Mouse (Mus musculus): ENCODE results near the gene Otop3. TPM values are rescaled to one million over a fixed set of nuclear protein-coding genes. Genes with fewer than 3 reads are reported as not detected.

The Otop3 gene
- polyA plus RNA-seq, 1 experiment = not detected

- no peak overlapping the region for H3K27ac ChIP-seq (ENCODE audit: insufficient read depth, low read length)
- no peak overlapping the region for H3K4me3 ChIP-seq (ENCODE audit: insufficient read depth, low read length)
- no peak for TF ChIP-seq CTCF (IDR thresholded peaks at IDR 0.05; ENCODE audit: extremely low read depth, insufficient read depth, low read length)
- no peak for TF ChIP-seq POLR2A (IDR thresholded peaks at IDR 0.05; ENCODE audit: extremely low read depth, insufficient read depth, low read length)
- no peaks in the 10 kb centered on the region for H3K4me1 ChIP-seq (ENCODE audit: control insufficient read depth, insufficient read depth, low read length)
Measured at GRCm38 (mm10) chr11:115335223-115335622, 692 bp downstream of the Otop3 start.

- H3K27ac ChIP-seq (ENCODE audit: insufficient read depth, low read length) = no peak overlapping the region
- H3K4me1 ChIP-seq (ENCODE audit: control insufficient read depth, insufficient read depth, low read length) = no peaks in the 10 kb centered on the region
- TF ChIP-seq POLR2A (IDR thresholded peaks at IDR 0.05; ENCODE audit: extremely low read depth, insufficient read depth, low read length) (no peak), CTCF (IDR thresholded peaks at IDR 0.05; ENCODE audit: extremely low read depth, insufficient read depth, low read length) (no peak)
- H3K4me3 ChIP-seq (ENCODE audit: insufficient read depth, low read length) = no peak overlapping the region
Measured at GRCm38 (mm10) chr11:115336115-115336514, 1.6 kb downstream of the Otop3 start.

GRCm38 (mm10) chr11:115337350-115337749 lies 2.8 kb downstream of the Otop3 start:
- Histone ChIP-seq H3K27ac (ENCODE audit: insufficient read depth, low read length) (no peak overlapping the region), H3K4me1 (ENCODE audit: control insufficient read depth, insufficient read depth, low read length) (no peaks in the 10 kb centered on the region), H3K4me3 (ENCODE audit: insufficient read depth, low read length) (no peak overlapping the region)
- no peak for TF ChIP-seq CTCF (IDR thresholded peaks at IDR 0.05; ENCODE audit: extremely low read depth, insufficient read depth, low read length)
- no peak for TF ChIP-seq POLR2A (IDR thresholded peaks at IDR 0.05; ENCODE audit: extremely low read depth, insufficient read depth, low read length)

GRCm38 (mm10) chr11:115337826-115338225 lies 3.3 kb downstream of the Otop3 start:
- no peak overlapping the region for H3K4me3 ChIP-seq (ENCODE audit: insufficient read depth, low read length)
- no peaks in the 10 kb centered on the region for H3K4me1 ChIP-seq (ENCODE audit: control insufficient read depth, insufficient read depth, low read length)
- no peak for TF ChIP-seq CTCF (IDR thresholded peaks at IDR 0.05; ENCODE audit: extremely low read depth, insufficient read depth, low read length)
- TF ChIP-seq POLR2A (IDR thresholded peaks at IDR 0.05; ENCODE audit: extremely low read depth, insufficient read depth, low read length) = no peak
- H3K27ac ChIP-seq (ENCODE audit: insufficient read depth, low read length) = no peak overlapping the region

- no peak overlapping the region for H3K4me3 ChIP-seq (ENCODE audit: insufficient read depth, low read length)
- H3K4me1 ChIP-seq (ENCODE audit: control insufficient read depth, insufficient read depth, low read length) = no peaks in the 10 kb centered on the region; the same call in 1 of the 2 replicates
- TF ChIP-seq POLR2A (IDR thresholded peaks at IDR 0.05; ENCODE audit: extremely low read depth, insufficient read depth, low read length) = no peak
- no peak for TF ChIP-seq CTCF (IDR thresholded peaks at IDR 0.05; ENCODE audit: extremely low read depth, insufficient read depth, low read length)
- no peak overlapping the region for H3K27ac ChIP-seq (ENCODE audit: insufficient read depth, low read length)
Measured at GRCm38 (mm10) chr11:115341246-115341645, 6.7 kb downstream of the Otop3 start.

- Histone ChIP-seq H3K4me1 (ENCODE audit: control insufficient read depth, insufficient read depth, low read length) (no peaks in the 10 kb centered on the region; the same call in 1 of the 2 replicates), H3K27ac (ENCODE audit: insufficient read depth, low read length) (no peak overlapping the region), H3K4me3 (ENCODE audit: insufficient read depth, low read length) (no peak overlapping the region)
- TF ChIP-seq CTCF (IDR thresholded peaks at IDR 0.05; ENCODE audit: extremely low read depth, insufficient read depth, low read length) (no peak), POLR2A (IDR thresholded peaks at IDR 0.05; ENCODE audit: extremely low read depth, insufficient read depth, low read length) (no peak)
Measured at GRCm38 (mm10) chr11:115341866-115342265, 7.3 kb downstream of the Otop3 start.

- H3K4me1 ChIP-seq (ENCODE audit: control insufficient read depth, insufficient read depth, low read length) = no peaks in the 10 kb centered on the region; the same call in 1 of the 2 replicates
- H3K4me3 ChIP-seq (ENCODE audit: insufficient read depth, low read length) = no peak overlapping the region
- H3K27ac ChIP-seq (ENCODE audit: insufficient read depth, low read length) = no peak overlapping the region
- TF ChIP-seq CTCF (IDR thresholded peaks at IDR 0.05; ENCODE audit: extremely low read depth, insufficient read depth, low read length) (no peak), POLR2A (IDR thresholded peaks at IDR 0.05; ENCODE audit: extremely low read depth, insufficient read depth, low read length) (no peak)
Measured at GRCm38 (mm10) chr11:115344967-115345366, 10.4 kb downstream of the Otop3 start.

- no peak overlapping the region for H3K4me3 ChIP-seq (ENCODE audit: insufficient read depth, low read length)
- H3K4me1 ChIP-seq (ENCODE audit: control insufficient read depth, insufficient read depth, low read length) = no peaks in the 10 kb centered on the region; the same call in 1 of the 2 replicates
- H3K27ac ChIP-seq (ENCODE audit: insufficient read depth, low read length) = no peak overlapping the region
- TF ChIP-seq CTCF (IDR thresholded peaks at IDR 0.05; ENCODE audit: extremely low read depth, insufficient read depth, low read length) (no peak), POLR2A (IDR thresholded peaks at IDR 0.05; ENCODE audit: extremely low read depth, insufficient read depth, low read length) (no peak)
Measured at GRCm38 (mm10) chr11:115345515-115345914, 11.0 kb downstream of the Otop3 start.

- Histone ChIP-seq H3K4me1 (ENCODE audit: control insufficient read depth, insufficient read depth, low read length) (no peaks in the 10 kb centered on the region; the same call in 1 of the 2 replicates), H3K27ac (ENCODE audit: insufficient read depth, low read length) (no peak overlapping the region), H3K4me3 (ENCODE audit: insufficient read depth, low read length) (no peak overlapping the region)
- TF ChIP-seq CTCF (IDR thresholded peaks at IDR 0.05; ENCODE audit: extremely low read depth, insufficient read depth, low read length) (no peak), POLR2A (IDR thresholded peaks at IDR 0.05; ENCODE audit: extremely low read depth, insufficient read depth, low read length) (no peak)
Measured at GRCm38 (mm10) chr11:115348681-115349248, 14.2 kb downstream of the Otop3 start.

GRCm38 (mm10) chr11:115349976-115350375 lies 15.4 kb downstream of the Otop3 start:
- Histone ChIP-seq H3K4me1 (ENCODE audit: control insufficient read depth, insufficient read depth, low read length) (no peaks in the 10 kb centered on the region; the same call in 1 of the 2 replicates), H3K27ac (ENCODE audit: insufficient read depth, low read length) (no peak overlapping the region), H3K4me3 (ENCODE audit: insufficient read depth, low read length) (no peak overlapping the region)
- TF ChIP-seq POLR2A (IDR thresholded peaks at IDR 0.05; ENCODE audit: extremely low read depth, insufficient read depth, low read length) = no peak
